Mouse (Mus musculus): Measurements from ENCODE around the gene U2af2.
A peak's percentile ranks its signal among the peaks of the same experiment; 100 is the strongest.

DNA sequence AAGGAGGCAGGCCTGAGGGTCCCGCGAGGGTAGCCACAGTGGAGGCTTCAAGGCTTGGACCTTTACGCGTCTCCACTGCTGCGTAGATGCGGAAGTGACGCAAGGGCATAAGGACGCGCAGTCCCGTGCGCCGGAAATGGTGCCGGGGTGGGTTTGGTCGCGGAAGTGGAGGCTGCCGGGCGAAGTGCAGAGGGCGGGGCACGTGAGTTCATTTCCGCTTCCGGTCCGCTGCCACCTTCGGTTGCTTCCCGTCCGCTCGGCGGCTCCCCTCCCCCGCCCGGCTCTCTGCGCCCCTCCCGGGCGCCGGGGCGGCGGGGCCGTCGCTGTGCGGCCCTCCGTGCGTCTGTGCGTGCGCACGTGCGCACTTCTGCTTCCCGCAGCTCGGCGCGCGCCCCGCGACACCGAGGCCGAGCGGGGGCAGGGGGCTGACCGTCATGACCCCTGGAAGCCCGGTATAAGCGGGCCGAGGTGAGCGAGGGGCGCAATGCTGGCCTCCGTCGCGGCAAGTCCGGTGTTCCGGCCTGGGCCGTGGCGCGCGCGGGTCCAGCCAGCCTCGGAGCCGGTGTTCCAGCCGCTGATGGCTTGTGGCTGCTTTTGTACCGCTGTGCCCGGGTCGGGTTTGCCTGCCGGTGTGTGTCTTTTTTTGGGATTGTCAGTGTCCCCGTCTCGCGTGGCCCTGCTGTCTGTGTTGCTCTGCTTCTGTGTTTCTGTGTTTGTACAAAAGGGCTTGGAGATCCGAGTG, 18.2 kb downstream of the U2af2 start, which contains the start of gene Epn1:
- no peak for TF ChIP-seq MAFK (IDR thresholded peaks at IDR 0.05; ENCODE audit: insufficient read depth, low read depth, low read length)
- TF ChIP-seq ZC3H11A (IDR thresholded peaks at IDR 0.05; ENCODE audit: borderline replicate concordance, low read depth, low read length), result no peak
- TF ChIP-seq HCFC1 (IDR thresholded peaks at IDR 0.05; ENCODE audit: borderline replicate concordance, insufficient read depth, low read length), result peak; percentile 84
- peak; percentile 55; the same call in 1 of the 2 replicates for TF ChIP-seq CHD2 (IDR thresholded peaks at IDR 0.05; ENCODE audit: low read depth, low read length)

Data from ES-E14 (cell line).